In genomic region chr9:28336511-28337208, GRCm38 (mm10) we compare ENCODE assay signal across 7 mouse cellular contexts.
DNase-seq lines count a peak whose midpoint lies in the region; ATAC-seq lines count a peak whose summit lies in the region.

No protein-coding gene starts in this region.

- no peaks in the 10 kb centered on the region for H3K4me1 ChIP-seq in heart, embryonic 13.5 days

- no peak overlapping the region for H3K27ac ChIP-seq in heart, embryonic 13.5 days (replicated peaks)

- WGBS in heart, embryonic 13.5 days = 32% methylated on average over 10 of the region's 10 CpGs

- no peaks in the 10 kb centered on the region for H3K27me3 ChIP-seq in heart, embryonic 13.5 days (replicated peaks)

- ATAC-seq in heart, embryonic 13.5 days (ENCODE audit: extremely low read depth, insufficient number of reproducible peaks, low FRiP score, low TSS enrichment) = no peak

- DNase-seq in cerebellum, adult 18-20 months = peak; percentile 39 to 54
- DNase-seq in cerebellum, adult 9-11 months = peak; percentile 36
- DNase-seq in left cerebral cortex, adult 8-10 months (ENCODE audit: low spot score in 2 of 2) = peak; percentile 44 to 65
- peak; percentile 60 to 69 for DNase-seq in right cerebral cortex, postnatal 36 days (ENCODE audit: low spot score in 2 of 2)
- no peak for DNase-seq in natural killer cell, adult 2 months (ENCODE audit: low spot score in 2 of 2)
- DNase-seq in thymus, postnatal 10 days (ENCODE audit: low spot score in 2 of 2) = no peak

- no peaks in the 10 kb centered on the region for H3K36me3 ChIP-seq in heart, embryonic 13.5 days

- no peaks in the 10 kb centered on the region for H3K9me3 ChIP-seq in heart, embryonic 13.5 days

- 0 out of 2 replicates have a peak overlapping the region, but pooled peaks have one; percentile 16 for H3K9ac ChIP-seq in heart, embryonic 13.5 days

- H3K4me2 ChIP-seq in heart, embryonic 13.5 days = peak overlapping the region; percentile 55

- H3K4me3 ChIP-seq in heart, embryonic 13.5 days = peak overlapping the region; percentile 24

Comparison
In these comparisons a context has a peak if more than half of its experiments do, and no peak if none do; other contexts are left out.
1. DNase-seq: peak in cerebellum, adult 18-20 months (2 of 2), cerebellum, adult 9-11 months (single experiment), left cerebral cortex, adult 8-10 months (2 of 2) and right cerebral cortex, postnatal 36 days (2 of 2); none in natural killer cell, adult 2 months (0 of 2) and thymus, postnatal 10 days (0 of 2).